Mouse (Mus musculus) intestine, postnatal 0 days (tissue): ENCODE results near the gene Asrgl1. TPM values are rescaled to one million over a fixed set of nuclear protein-coding genes. Genes with fewer than 3 reads are reported as not detected.

Source experiments
- ATAC-seq: fragments of 200-750 bp; cut with Nextera tagmentation; 2 replicates; pipeline ENCODE4 v1.8.0; 2017; ENCODE audit warnings: mild to moderate bottlenecking, moderate TSS enrichment, moderate library complexity
- H3K27ac ChIP-seq: fragments of 300-500 bp; sonication (generic); 2 replicates; pipeline ENCODE4 v1.5.1; 2014; ENCODE audit warnings: mild to moderate bottlenecking, low read depth, low read length, moderate library complexity
- H3K27me3 ChIP-seq: fragments of 300-500 bp; sonication (generic); replicated peaks from 2 replicates; pipeline ENCODE4 v1.6.1; 2014; ENCODE audit warnings: low read length, mixed read lengths; ENCODE audit not compliant: control insufficient read depth, insufficient read depth
- H3K36me3 ChIP-seq: fragments of 300-500 bp; sonication (generic); 2 replicates; pipeline ENCODE4 v1.6.1; 2014; ENCODE audit warnings: mild to moderate bottlenecking, moderate library complexity; ENCODE audit not compliant: control insufficient read depth, insufficient read depth
- H3K4me1 ChIP-seq: fragments of 300-500 bp; sonication (generic); replicated peaks from 2 replicates; pipeline ENCODE4 v1.6.1; 2014; ENCODE audit warnings: antibody characterized with exemption, low read length, mixed read lengths; ENCODE audit not compliant: control insufficient read depth, insufficient read depth
- H3K4me2 ChIP-seq: fragments of 300-500 bp; sonication (generic); replicated peaks from 2 replicates; pipeline ENCODE4 v1.6.1; 2014; ENCODE audit warnings: low read depth, mild to moderate bottlenecking, moderate library complexity
- H3K4me3 ChIP-seq: fragments of 300-500 bp; sonication (generic); 2 replicates; pipeline ENCODE4 v1.5.1; 2014; ENCODE audit warnings: low read depth, low read length
- H3K9ac ChIP-seq: fragments of 300-500 bp; sonication (generic); 2 replicates; pipeline ENCODE4 v1.6.1; 2014; ENCODE audit warnings: mild to moderate bottlenecking, low read depth, low read length
- H3K9me3 ChIP-seq: fragments of 300-500 bp; sonication (generic); 2 replicates; pipeline ENCODE4 v1.6.1; 2016; ENCODE audit warnings: mixed run types; ENCODE audit not compliant: control insufficient read depth
- CTCF ChIP-seq: sonication (generic); IDR thresholded peaks from 2 replicates; pipeline ENCODE4 v1.5.1; 2016; ENCODE audit warnings: low read depth, mild to moderate bottlenecking, control low read depth, antibody characterized with exemption, moderate library complexity
- WGBS: fragments of 180-500 bp; shearing (Covaris S2); extraction: QIAGEN DNeasy Blood & Tissue Kit; methylation state at CpG from one replicate; pipeline ENCODE4 v1.1.7; 2014; 5-methylcytosine and 5-hydroxymethylcytosine counted together
- polyA plus RNA-seq: library from polyadenylated mRNA; unstranded; fragments of >200 nt; fragmentation: Nextera tagmentation; extraction: Ambion mirVana; gene quantifications from 2 replicates; pipeline ENCODE4 v1.2.1, GENCODE M21; 2015

The Asrgl1 gene
- polyA plus RNA-seq, 1 experiment from 2014 or later = 3.2 TPM

DNA sequence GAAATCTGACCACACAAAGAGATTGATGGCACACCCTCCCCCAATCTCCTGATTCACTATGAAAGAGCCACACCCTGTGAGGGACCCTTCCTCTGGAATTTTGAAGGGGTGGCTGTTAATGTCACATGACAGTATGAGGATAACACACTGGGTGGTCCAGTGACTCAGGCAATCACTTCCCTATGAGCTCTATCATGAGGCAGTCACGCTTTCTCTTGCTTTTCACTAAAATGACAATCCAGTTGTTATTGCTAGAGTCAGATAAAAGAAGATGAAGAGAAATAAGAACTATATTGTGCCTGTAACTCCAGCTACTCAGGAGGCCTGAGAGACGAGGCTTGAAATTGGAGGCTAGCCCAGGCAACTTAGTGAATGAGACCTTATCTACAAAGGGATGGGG lies 59.9 kb downstream of the Asrgl1 start:
- Histone ChIP-seq H3K27me3 (no peaks in the 10 kb centered on the region), H3K9me3 (no peaks in the 10 kb centered on the region), H3K9ac (no peak overlapping the region), H3K4me3 (no peak overlapping the region), H3K27ac (no peak overlapping the region), H3K4me1 (peaks cover 7% of the 10 kb centered on the region; the same call in 1 of the 2 replicates), H3K36me3 (no peaks in the 10 kb centered on the region), H3K4me2 (no peak overlapping the region)
- TF ChIP-seq CTCF = no peak
- WGBS = 74% methylated on average over 2 of the region's 2 CpGs
- ATAC-seq = no peak

DNA sequence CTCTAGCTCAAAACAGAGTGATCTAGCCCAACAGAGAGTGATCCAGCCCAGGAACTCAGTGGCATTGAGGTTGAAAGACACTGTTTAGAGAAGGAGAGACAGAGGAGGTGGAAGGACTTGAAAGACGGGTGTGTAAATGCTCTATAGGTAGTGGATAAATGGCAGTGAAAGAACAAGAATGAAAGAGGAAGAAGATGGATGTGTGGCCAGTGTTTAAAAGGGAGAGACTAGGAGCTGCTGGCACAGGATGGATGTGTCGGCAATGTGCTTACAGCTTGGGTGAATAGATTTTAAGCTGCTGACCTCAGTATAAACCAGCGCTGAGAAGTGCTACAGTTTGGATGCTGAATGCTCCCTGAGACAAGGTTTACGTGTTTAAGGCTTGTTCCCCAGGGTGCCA lies 61.0 kb downstream of the Asrgl1 start:
- H3K9me3 ChIP-seq = no peaks in the 10 kb centered on the region
- peaks cover 8% of the 10 kb centered on the region; the same call in 1 of the 2 replicates for H3K4me1 ChIP-seq
- H3K4me2 ChIP-seq = no peak overlapping the region
- H3K27ac ChIP-seq = no peak overlapping the region
- no peak overlapping the region for H3K4me3 ChIP-seq
- H3K36me3 ChIP-seq = no peaks in the 10 kb centered on the region
- no peaks in the 10 kb centered on the region for H3K27me3 ChIP-seq
- no peak overlapping the region for H3K9ac ChIP-seq
- no peak for TF ChIP-seq CTCF
- ATAC-seq = no peak
- 67% methylated on average over 4 of the region's 4 CpGs for WGBS

- WGBS = 68% methylated on average over 12 of the region's 12 CpGs
- Histone ChIP-seq H3K27me3 (no peaks in the 10 kb centered on the region), H3K27ac (no peak overlapping the region), H3K4me1 (peaks cover 8% of the 10 kb centered on the region; the same call in 1 of the 2 replicates), H3K4me3 (no peak overlapping the region), H3K36me3 (no peaks in the 10 kb centered on the region), H3K4me2 (no peak overlapping the region), H3K9me3 (no peaks in the 10 kb centered on the region), H3K9ac (no peak overlapping the region)
- TF ChIP-seq CTCF = no peak
- no peak for ATAC-seq
These were observed 61.5 kb downstream of the Asrgl1 start for GRCm38 (mm10) chr19:9073776-9074411.

GRCm38 (mm10) chr19:9072157-9072530 lies 63.3 kb downstream of the Asrgl1 start:
- WGBS = 71% methylated on average over 2 of the region's 2 CpGs

GRCm38 (mm10) chr19:9071456-9072156 lies 63.8 kb downstream of the Asrgl1 start:
- ATAC-seq = no peak
- no peaks in the 10 kb centered on the region for H3K36me3 ChIP-seq

More at GRCm38 (mm10) chr19:9072157-9072530, 63.3 kb downstream of the Asrgl1 start:
- H3K9me3 ChIP-seq = no peaks in the 10 kb centered on the region
- H3K4me3 ChIP-seq = no peak overlapping the region
- H3K27ac ChIP-seq = peak overlapping the region; percentile 11; the same call in 1 of the 2 replicates
- ATAC-seq = no peak
- H3K4me1 ChIP-seq = peaks cover 8% of the 10 kb centered on the region; the same call in 1 of the 2 replicates
- no peaks in the 10 kb centered on the region for H3K36me3 ChIP-seq
- no peaks in the 10 kb centered on the region for H3K27me3 ChIP-seq
- no peak overlapping the region for H3K9ac ChIP-seq
- no peak overlapping the region for H3K4me2 ChIP-seq
- TF ChIP-seq CTCF = no peak

DNA sequence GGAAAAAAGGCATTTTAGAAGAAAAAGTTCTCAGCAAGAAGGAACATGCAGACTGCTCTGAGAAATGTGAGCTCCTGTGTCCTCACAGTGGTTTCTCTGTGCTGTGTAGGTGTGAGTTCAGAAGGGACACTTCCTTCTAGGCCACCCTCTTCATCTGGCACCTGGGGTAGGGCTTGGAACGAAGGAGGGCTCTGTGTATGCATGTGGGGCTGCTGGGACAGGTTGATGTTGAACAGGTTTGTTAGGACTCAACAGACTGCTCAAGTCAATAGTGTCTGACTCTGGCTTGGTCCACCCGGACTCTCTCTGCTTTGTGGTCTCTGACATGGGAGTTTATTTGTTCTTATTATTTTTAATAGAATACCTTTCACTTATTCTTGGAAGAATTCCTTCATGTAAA lies 65.1 kb downstream of the Asrgl1 start:
- Histone ChIP-seq H3K36me3 (no peaks in the 10 kb centered on the region), H3K4me2 (no peak overlapping the region), H3K27ac (peak overlapping the region; percentile 68), H3K9ac (no peak overlapping the region), H3K9me3 (no peaks in the 10 kb centered on the region), H3K27me3 (no peaks in the 10 kb centered on the region), H3K4me1 (peaks cover 11% of the 10 kb centered on the region), H3K4me3 (no peak overlapping the region)
- no peak for ATAC-seq
- WGBS = 52% methylated on average over 2 of the region's 2 CpGs
- TF ChIP-seq CTCF = no peak

More at GRCm38 (mm10) chr19:9071456-9072156, 63.8 kb downstream of the Asrgl1 start:
- no peak for TF ChIP-seq CTCF
- Histone ChIP-seq H3K27ac (peak overlapping the region; percentile 68; the same call in 1 of the 2 replicates), H3K4me2 (no peak overlapping the region), H3K27me3 (no peaks in the 10 kb centered on the region), H3K9me3 (no peaks in the 10 kb centered on the region), H3K9ac (no peak overlapping the region), H3K4me3 (no peak overlapping the region), H3K4me1 (peaks cover 8% of the 10 kb centered on the region)
- WGBS = 47% methylated on average over 7 of the region's 7 CpGs
